Mouse (Mus musculus): ENCODE measurements around the gene Slc26a6. TPM values are rescaled to one million over a fixed set of nuclear protein-coding genes. Genes with fewer than 3 reads are reported as not detected.

The Slc26a6 gene
- total RNA-seq, 2 experiments from 2014 or later: 27.0 TPM

DNA sequence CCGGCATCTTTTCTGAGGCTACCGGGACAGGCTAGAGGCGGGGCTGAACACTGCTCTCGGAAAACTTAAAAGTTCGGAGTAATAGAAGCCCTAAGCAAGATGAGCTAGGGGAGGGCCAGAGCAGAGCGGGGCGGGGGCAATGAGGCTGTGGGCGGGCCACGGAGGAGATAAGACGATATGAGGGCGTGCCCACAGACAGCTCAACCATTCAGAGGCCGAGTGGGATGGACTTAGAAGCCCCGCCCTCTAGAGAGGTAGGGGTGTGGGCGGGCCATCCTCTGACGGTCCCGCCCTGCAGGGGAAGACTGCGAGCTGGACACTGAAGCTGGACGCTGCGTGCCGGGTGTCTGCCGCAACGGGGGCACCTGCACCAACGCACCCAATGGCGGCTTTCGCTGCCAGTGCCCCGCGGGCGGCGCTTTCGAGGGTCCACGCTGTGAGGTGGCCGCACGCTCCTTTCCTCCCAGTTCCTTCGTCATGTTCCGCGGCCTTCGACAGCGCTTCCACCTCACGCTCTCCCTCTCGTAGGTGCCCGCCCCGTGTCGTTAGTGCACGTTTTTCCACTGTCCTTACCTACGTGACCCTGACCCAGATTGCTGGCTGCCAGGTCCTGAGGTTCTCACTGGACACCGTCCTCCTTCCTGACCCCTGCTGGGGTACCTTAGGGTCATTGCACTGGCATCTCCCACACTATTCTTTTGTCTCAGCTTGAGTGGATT is 20.5 kb upstream of the Slc26a6 start:
- intact Hi-C loops (cut with DNase I): no loop called here
- peak; percentile 80 to 83 for DNase-seq

GRCm38 (mm10) chr9:108842989-108843388 is 10.1 kb upstream of the Slc26a6 start:
- DNase-seq: peak; percentile 45 to 73
- intact Hi-C loops (cut with DNase I): no loop called here

GRCm38 (mm10) chr9:108845390-108845789 is 7.7 kb upstream of the Slc26a6 start:
- DNase-seq: no peak
- intact Hi-C loops (cut with DNase I): no loop called here

GRCm38 (mm10) chr9:108847374-108847773 is 5.7 kb upstream of the Slc26a6 start:
- intact Hi-C loops (cut with DNase I): no loop called here
- DNase-seq: no peak

- intact Hi-C loops (cut with DNase I): no loop called here
- DNase-seq: no peak
Observed at GRCm38 (mm10) chr9:108848419-108848818, 4.7 kb upstream of the Slc26a6 start.

DNA sequence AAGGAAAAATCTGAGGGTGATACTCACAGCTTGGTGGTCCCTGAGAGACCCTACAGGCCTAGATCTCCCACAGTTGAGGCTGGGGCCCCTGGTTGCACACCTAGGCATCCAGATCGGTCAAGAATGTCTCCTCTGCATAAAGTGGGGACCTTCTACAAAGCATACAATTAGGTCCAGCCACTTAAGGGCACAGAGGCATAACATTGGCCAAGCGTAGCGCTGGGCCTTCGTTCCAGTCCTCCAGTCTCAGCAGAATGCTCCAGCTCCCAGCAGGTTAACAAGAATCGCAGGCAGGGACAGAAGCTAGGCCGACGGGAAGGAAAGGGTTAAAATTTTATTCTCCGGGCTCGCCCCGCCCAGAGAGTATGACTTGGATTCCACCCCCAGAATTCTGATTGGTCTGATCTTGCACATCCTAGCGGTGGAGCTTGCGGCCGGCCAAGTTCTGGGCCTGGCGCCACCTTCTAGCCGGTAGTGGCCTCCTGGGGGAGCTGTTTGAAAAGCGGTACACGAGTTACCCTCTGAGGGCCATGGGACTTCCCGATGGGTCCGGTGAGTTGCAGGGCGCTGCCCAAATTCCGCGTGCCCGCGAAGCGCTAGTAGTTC is 655 bp downstream of the Slc26a6 start:
- peak; percentile 91 to 92 for DNase-seq
- intact Hi-C loops (cut with DNase I): no loop called here

GRCm38 (mm10) chr9:108854241-108854696 is 1.2 kb downstream of the Slc26a6 start:
- DNase-seq: peak; percentile 85 to 89
- intact Hi-C loops (cut with DNase I): no loop called here

- peak in 1 of 2 experiments; percentile 33 for DNase-seq
- intact Hi-C loops (cut with DNase I): no loop called here
Observed at GRCm38 (mm10) chr9:108855335-108855734, 2.3 kb downstream of the Slc26a6 start.

- DNase-seq: peak in 1 of 2 experiments; percentile 53
- intact Hi-C loops (cut with DNase I): no loop called here
Observed at GRCm38 (mm10) chr9:108858792-108859527, 5.9 kb downstream of the Slc26a6 start.

DNA sequence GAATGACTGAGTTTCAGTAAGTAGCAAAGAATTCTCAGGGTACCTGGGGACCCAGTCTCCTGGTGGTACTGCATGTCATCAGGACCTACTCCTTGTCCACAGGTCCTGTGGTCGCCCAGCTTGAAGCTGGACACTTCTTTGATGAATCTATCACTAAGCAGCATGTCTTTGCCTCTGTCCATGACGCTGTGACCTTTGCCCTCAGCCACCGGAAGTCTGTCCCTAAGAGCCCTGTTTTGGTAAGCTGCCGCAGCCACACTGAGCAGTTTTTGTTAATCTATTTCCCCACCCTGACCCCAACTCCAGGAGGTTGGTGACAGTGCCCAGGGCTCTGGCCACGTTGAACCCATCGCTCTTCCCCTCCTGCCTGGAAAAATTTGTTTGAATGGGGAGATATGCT is 59.2 kb downstream of the Slc26a6 start:
- intact Hi-C loops (cut with DNase I): no loop called here

DNA sequence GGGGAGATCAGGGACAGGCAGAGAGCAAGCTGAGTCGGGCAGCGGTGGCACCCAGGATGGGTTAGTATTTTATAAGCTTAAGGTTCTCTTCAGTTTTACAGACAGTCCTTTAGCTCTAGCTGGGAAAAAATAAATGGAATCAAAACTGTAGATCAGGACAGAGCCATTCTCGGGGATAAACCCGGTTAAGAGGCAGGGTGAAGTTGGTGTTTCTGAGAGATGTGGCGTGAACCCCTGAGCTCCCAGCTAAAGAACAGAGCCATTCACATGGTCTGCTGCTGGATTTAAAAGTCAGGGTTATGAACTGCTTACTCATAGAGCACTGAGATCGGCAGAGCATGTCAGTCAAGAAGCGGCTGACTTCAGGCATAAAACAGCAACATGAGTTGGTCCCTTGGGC is 60.1 kb downstream of the Slc26a6 start:
- DNase-seq: no peak

More for the DNA sequence above, 59.2 kb downstream of the Slc26a6 start:
- DNase-seq: no peak

DNA sequence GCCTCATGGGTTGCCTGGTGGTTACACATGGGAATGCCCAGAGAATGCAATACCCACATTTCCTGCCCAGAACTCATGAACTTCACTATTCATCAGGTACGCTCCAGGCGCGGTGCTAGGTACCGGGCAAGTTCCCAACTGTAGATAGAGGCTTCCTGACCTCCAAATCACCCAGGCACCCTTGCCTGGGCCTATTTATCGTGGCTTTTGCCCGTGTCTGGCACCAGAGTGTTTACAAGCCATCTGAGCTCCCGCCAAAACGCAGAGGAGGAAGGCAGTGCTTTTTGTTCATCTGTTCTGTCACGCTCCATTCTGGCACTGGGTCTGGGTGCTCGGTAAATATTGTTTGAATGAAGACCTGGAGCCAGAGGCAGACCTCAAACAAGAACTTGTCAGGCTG is 60.5 kb downstream of the Slc26a6 start:
- intact Hi-C loops (cut with DNase I): no loop called here
- no peak for DNase-seq

More for the DNA sequence above, 60.1 kb downstream of the Slc26a6 start:
- intact Hi-C loops (cut with DNase I): no loop called here

DNA sequence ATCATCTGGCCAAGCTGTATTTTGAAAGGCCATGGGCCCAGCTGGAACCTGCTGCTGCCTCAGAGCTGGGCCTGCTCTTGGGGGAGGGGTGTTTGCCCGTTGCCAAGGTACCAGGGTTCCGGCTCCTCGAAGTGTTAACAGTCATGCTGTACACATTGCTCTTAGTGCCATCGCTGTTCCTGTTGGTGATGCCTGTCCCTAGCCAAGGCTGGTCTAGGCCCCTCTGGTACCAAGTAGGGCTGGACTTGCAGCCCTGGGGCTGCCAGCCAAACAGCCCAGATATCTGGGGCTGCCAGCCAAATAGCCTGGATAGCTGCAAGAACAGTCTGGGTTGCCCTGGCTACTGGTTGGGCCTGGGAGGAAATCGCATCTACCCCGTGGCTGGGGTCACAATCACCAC is 61.4 kb downstream of the Slc26a6 start, which contains the start of gene Tmem89:
Tmem89 (plus strand) TSS at position 129 of the 400 bp plus-strand sequence.
- DNase-seq: peak; percentile 39 to 70
- intact Hi-C loops (cut with DNase I): no loop called here

DNA sequence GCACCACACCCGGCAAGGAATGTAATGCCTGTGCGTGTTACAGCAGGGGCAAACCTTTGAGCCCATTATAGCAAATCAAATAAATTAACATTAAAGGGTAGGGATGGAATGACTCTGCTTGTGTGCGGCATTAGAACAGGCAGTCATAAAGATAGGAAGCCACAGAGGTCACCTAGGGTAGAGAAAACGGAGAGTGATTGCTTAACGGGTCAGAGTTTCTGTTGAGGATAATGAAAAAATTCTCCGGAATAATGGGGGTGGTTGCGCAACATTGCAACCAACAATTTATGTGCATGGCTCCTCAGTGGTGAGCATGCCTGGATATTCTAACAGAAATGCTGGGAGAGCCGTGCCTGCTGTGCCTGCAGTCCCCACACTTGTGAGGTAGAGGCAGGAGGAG is 72.8 kb downstream of the Slc26a6 start:
- intact Hi-C loops (cut with DNase I): no loop called here
- no peak for DNase-seq

- no peak for DNase-seq
- intact Hi-C loops (cut with DNase I): no loop called here
Observed at GRCm38 (mm10) chr9:108928424-108928823, 75.3 kb downstream of the Slc26a6 start.

DNA sequence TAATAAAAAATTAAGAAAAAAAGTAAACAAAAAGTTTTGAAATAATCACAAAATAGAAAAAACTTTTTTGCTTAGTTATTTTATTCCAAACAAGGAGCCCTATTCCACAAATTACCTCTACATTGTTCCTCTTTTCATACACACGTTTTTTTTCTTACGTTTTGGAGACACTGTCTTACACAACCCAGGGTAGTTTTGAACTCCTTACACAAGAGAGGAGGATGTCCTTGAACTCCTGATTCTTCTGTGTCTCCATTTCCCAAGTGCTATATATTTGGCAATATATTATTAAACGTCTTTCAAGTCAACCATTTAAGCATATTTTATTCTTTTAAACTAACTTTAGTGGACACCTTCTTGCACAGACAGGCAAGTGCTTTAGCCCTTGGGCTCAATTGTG is 82.9 kb downstream of the Slc26a6 start:
- no peak for DNase-seq
- intact Hi-C loops (cut with DNase I): loop anchor here (5.0 kb wide), 1 partner anchor 56 kb away; the partner anchor contains the start of gene Pfkfb4

- intact Hi-C loops (cut with DNase I): loop anchor here (5.0 kb wide), 1 partner anchor 56 kb away; the partner anchor contains the start of gene Pfkfb4
- DNase-seq: peak; percentile 97 to 98
Observed at GRCm38 (mm10) chr9:108936418-108937364, 83.6 kb downstream of the Slc26a6 start, which contains the start of gene Uqcrc1. TSS of gene Uqcrc1 (plus strand) at chr9:108936633.

DNA sequence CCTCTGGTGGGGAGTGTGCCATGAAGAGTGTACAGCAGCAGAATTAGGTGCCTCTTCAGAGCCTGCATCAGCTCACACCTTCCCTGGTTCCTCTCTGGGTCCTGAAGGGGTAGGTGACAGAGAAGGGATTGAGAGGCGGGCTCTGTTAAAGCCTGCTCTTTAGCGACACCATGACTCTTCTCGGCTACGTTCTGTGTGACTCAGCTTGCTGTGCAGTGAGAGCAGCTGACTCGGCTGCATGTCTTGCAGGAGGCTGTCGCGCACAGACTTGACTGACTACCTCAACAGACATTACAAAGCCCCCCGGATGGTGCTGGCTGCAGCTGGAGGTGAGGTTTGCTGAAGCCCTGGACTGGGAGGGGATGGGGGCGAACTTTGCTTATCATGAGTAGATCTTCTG is 92.0 kb downstream of the Slc26a6 start:
- no peak for DNase-seq
- intact Hi-C loops (cut with DNase I): no loop called here

GRCm38 (mm10) chr9:108945608-108946007 is 92.5 kb downstream of the Slc26a6 start:
- DNase-seq: no peak
- intact Hi-C loops (cut with DNase I): no loop called here
